Mouse (Mus musculus): Measurements from ENCODE around the gene Gnl3l.
A peak's percentile ranks its signal among the peaks of the same experiment; 100 is the strongest.

The Gnl3l gene

GRCm38 (mm10) chrX:151016938-151017877 lies at the start of gene Gnl3l:
TSS of gene Gnl3l (minus strand) at chrX:151017322.
- DNase-seq (ENCODE audit: low read depth, low spot score) = peak; percentile 92

GRCm38 (mm10) chrX:151066071-151066666 lies 49.0 kb upstream of the Gnl3l start:
- no peak for DNase-seq (ENCODE audit: low read depth, low spot score)

- DNase-seq (ENCODE audit: low read depth, low spot score) = no peak
Measured at GRCm38 (mm10) chrX:151061615-151062299, 44.6 kb upstream of the Gnl3l start.

GRCm38 (mm10) chrX:151059346-151059745 lies 42.2 kb upstream of the Gnl3l start:
- DNase-seq (ENCODE audit: low read depth, low spot score) = no peak

- DNase-seq (ENCODE audit: low read depth, low spot score) = no peak
Measured at GRCm38 (mm10) chrX:151055559-151055958, 38.4 kb upstream of the Gnl3l start.

GRCm38 (mm10) chrX:151054489-151054888 lies 37.4 kb upstream of the Gnl3l start:
- DNase-seq (ENCODE audit: low read depth, low spot score) = peak; percentile 41

- DNase-seq (ENCODE audit: low read depth, low spot score) = peak; percentile 70
Measured at GRCm38 (mm10) chrX:151050337-151050736, 33.2 kb upstream of the Gnl3l start.

- no peak for DNase-seq (ENCODE audit: low read depth, low spot score)
Measured at GRCm38 (mm10) chrX:151049661-151050215, 32.6 kb upstream of the Gnl3l start.

GRCm38 (mm10) chrX:151047431-151048058 lies 30.4 kb upstream of the Gnl3l start:
- DNase-seq (ENCODE audit: low read depth, low spot score) = no peak

GRCm38 (mm10) chrX:151046777-151047430 lies 29.8 kb upstream of the Gnl3l start:
- peak; percentile 91 for DNase-seq (ENCODE audit: low read depth, low spot score)

- DNase-seq (ENCODE audit: low read depth, low spot score) = no peak
Measured at GRCm38 (mm10) chrX:151046321-151046720, 29.2 kb upstream of the Gnl3l start.

- DNase-seq (ENCODE audit: low read depth, low spot score) = no peak
Measured at GRCm38 (mm10) chrX:151045850-151046249, 28.7 kb upstream of the Gnl3l start, which contains the start of gene Fgd1. TSS of gene Fgd1 (plus strand) at chrX:151046150.

- DNase-seq (ENCODE audit: low read depth, low spot score) = no peak
Measured at GRCm38 (mm10) chrX:151041223-151041622, 24.1 kb upstream of the Gnl3l start.

- DNase-seq (ENCODE audit: low read depth, low spot score) = no peak
Measured at GRCm38 (mm10) chrX:151031400-151031799, 14.3 kb upstream of the Gnl3l start.

- no peak for DNase-seq (ENCODE audit: low read depth, low spot score)
Measured at GRCm38 (mm10) chrX:151018798-151019197, 1.7 kb upstream of the Gnl3l start.

GRCm38 (mm10) chrX:151017897-151018296 lies 775 bp upstream of the Gnl3l start:
- DNase-seq (ENCODE audit: low read depth, low spot score) = peak; percentile 54

- no peak for DNase-seq (ENCODE audit: low read depth, low spot score)
Measured at GRCm38 (mm10) chrX:150996775-150997174, 20.3 kb downstream of the Gnl3l start.

GRCm38 (mm10) chrX:150981621-150982020 lies 35.5 kb downstream of the Gnl3l start:
- no peak for DNase-seq (ENCODE audit: low read depth, low spot score)

- no peak for DNase-seq (ENCODE audit: low read depth, low spot score)
Measured at GRCm38 (mm10) chrX:150975424-150975823, 41.7 kb downstream of the Gnl3l start.

GRCm38 (mm10) chrX:150963027-150963426 lies 54.1 kb downstream of the Gnl3l start:
- DNase-seq (ENCODE audit: low read depth, low spot score) = peak; percentile 45

GRCm38 (mm10) chrX:150960702-150961101 lies 56.4 kb downstream of the Gnl3l start:
- peak; percentile 20 for DNase-seq (ENCODE audit: low read depth, low spot score)

Data from 3T3-L1 (cell line).